ENCODE assay signal across 7 mouse cellular contexts in the genomic region with DNA sequence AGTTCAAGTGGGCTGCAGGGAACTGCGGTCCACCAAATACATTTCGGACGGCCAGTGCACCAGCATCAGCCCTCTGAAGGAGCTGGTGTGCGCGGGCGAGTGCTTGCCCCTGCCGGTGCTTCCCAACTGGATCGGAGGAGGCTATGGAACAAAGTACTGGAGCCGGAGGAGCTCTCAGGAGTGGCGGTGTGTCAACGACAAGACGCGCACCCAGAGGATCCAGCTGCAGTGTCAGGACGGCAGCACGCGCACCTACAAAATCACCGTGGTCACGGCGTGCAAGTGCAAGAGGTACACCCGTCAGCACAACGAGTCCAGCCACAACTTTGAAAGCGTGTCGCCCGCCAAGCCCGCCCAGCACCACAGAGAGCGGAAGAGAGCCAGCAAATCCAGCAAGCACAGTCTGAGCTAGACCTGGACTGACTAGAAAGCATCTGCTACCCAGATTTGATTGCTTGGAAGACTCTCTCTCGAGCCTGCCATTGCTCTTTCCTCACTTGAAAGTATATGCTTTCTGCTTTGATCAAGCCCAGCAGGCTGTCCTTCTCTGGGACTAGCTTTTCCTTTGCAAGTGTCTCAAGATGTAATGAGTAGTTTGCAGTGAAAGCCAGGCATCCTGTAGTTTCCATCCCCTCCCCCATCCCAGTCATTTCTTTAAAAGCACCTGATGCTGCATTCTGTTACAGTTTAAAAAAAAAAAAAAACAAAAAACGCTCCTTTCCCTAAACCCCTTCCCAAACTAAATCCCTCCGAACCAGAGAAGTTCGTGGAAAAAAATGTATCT. TPM values are rescaled to one million over a fixed set of nuclear protein-coding genes. Genes with fewer than 3 reads are reported as not detected.
DNase-seq lines count a peak whose midpoint lies in the region; ATAC-seq and TF ChIP-seq lines count a peak whose summit lies in the region.

No protein-coding gene starts in this region.

- TF ChIP-seq POLR2A in bone marrow, adult 2 months (IDR thresholded peaks at IDR 0.05; ENCODE audit: borderline replicate concordance, control insufficient read depth, low read depth, low read length) = peak; percentile 36; the same call in 1 of the 2 replicates

- in situ Hi-C loops in Patski (cut with MboI; ENCODE audit: low pct_unique_long_range_greater_than_20kb) = no loop called here

- CTCF ChIA-PET in Patski (lab: Charles Lee) = interaction anchor here (0.9 to 1.9 kb wide), 3 partner anchors 13 to 86 kb away, joined by 3 to 6 read pairs (median 3); no protein-coding TSS in a partner anchor

- H3K27ac ChIP-seq in bone marrow, adult 2 months (ENCODE audit: control insufficient read depth, insufficient read depth, low read depth, low read length, poor library complexity) = no peak overlapping the region
- H3K27ac ChIP-seq in forebrain, embryonic 10.5 days = peak overlapping the region; percentile 77
- peak overlapping the region; percentile 79 for H3K27ac ChIP-seq in midbrain, embryonic 10.5 days (replicated peaks)

- peak; percentile 29 for ATAC-seq in Patski
- ATAC-seq in hematopoietic stem cell, adult 5-6 weeks (replicated peaks in 1 of 2; ENCODE audit: insufficient read depth in 1 of 2, low FRiP score in 2 of 2, low TSS enrichment in 1 of 2, low read depth in 1 of 2, poor library complexity in 2 of 2, severe bottlenecking in 2 of 2) = peak; percentile 91 to 97

- no peaks in the 10 kb centered on the region for H3K36me3 ChIP-seq in forebrain, embryonic 10.5 days (replicated peaks)
- H3K36me3 ChIP-seq in midbrain, embryonic 10.5 days = no peaks in the 10 kb centered on the region

- no peaks in the 10 kb centered on the region for H3K9me3 ChIP-seq in forebrain, embryonic 10.5 days
- no peaks in the 10 kb centered on the region for H3K9me3 ChIP-seq in midbrain, embryonic 10.5 days (replicated peaks)

- H3K27me3 ChIP-seq in Patski = no peaks in the 10 kb centered on the region
- H3K27me3 ChIP-seq in forebrain, embryonic 10.5 days (ENCODE audit: poor library complexity, severe bottlenecking) = peaks cover 27% of the 10 kb centered on the region
- H3K27me3 ChIP-seq in midbrain, embryonic 10.5 days (ENCODE audit: low read depth, poor library complexity, severe bottlenecking) = peaks cover 15% of the 10 kb centered on the region

- 7% methylated on average over 30 of the region's 30 CpGs for WGBS in bone marrow, adult 2 months
- 2% methylated on average over 30 of the region's 30 CpGs for WGBS in forebrain, embryonic 10.5 days
- WGBS in midbrain, embryonic 10.5 days = 3% methylated on average over 30 of the region's 30 CpGs

- intact Hi-C loops in left cerebral cortex, postnatal 4 days (cut with DNase I) = no loop called here

- DNase-seq in Patski (ENCODE audit: low read depth, low spot score) = peak; percentile 2
- peak; percentile 66 for DNase-seq in forebrain, embryonic 10.5 days (ENCODE audit: extremely low spot score, low spot score)
- peak; percentile 65 for DNase-seq in left cerebral cortex, postnatal 4 days
- DNase-seq in midbrain, embryonic 10.5 days (ENCODE audit: low spot score) = peak; percentile 73
- peak; percentile 40 for DNase-seq in right cerebral cortex, postnatal 4 days

- no peaks in the 10 kb centered on the region; the same call in 1 of the 2 replicates for H3K4me1 ChIP-seq in bone marrow, adult 2 months (ENCODE audit: control insufficient read depth, insufficient read depth, low read length)
- H3K4me1 ChIP-seq in forebrain, embryonic 10.5 days = peaks cover 56% of the 10 kb centered on the region
- H3K4me1 ChIP-seq in midbrain, embryonic 10.5 days = peaks cover 30% of the 10 kb centered on the region

- POLR2A ChIA-PET in Patski (lab: Charles Lee) = no interaction called here

- peak overlapping the region; percentile 53 for H3K4me3 ChIP-seq in bone marrow, adult 2 months (replicated peaks; ENCODE audit: control insufficient read depth, low read depth, low read length)
- peak overlapping the region; percentile 52 for H3K4me3 ChIP-seq in forebrain, embryonic 10.5 days
- peak overlapping the region; percentile 62 for H3K4me3 ChIP-seq in midbrain, embryonic 10.5 days

- no peak for TF ChIP-seq CTCF in Patski (IDR thresholded peaks at IDR 0.05)
- TF ChIP-seq CTCF in bone marrow, adult 2 months (IDR thresholded peaks at IDR 0.05; ENCODE audit: control insufficient read depth, insufficient read depth, low read length) = no peak

RNA-seq across cellular contexts. Expression of a gene that starts 3.3 kb away (rescaled TPM):
- polyA plus RNA-seq in Patski (2021) = 0.18 TPM
- polyA plus RNA-seq in bone marrow, adult 2 months (2011; ENCODE audit: insufficient read depth, insufficient read length, low replicate concordance, missing spikeins) = not detected in 2 replicates
- polyA plus RNA-seq in forebrain, embryonic 10.5 days (2016; fragmentation: Nextera tagmentation; extraction: Ambion mirVana) = 10.2 and 11.4 TPM in 2 replicates
- not detected in 2 replicates for total RNA-seq in hematopoietic stem cell, adult 5-6 weeks (2017)
- 1 to 10 TPM; 4.5 to 5.0 TPM for total RNA-seq in left cerebral cortex, postnatal 4 days (2021)
- polyA plus RNA-seq in midbrain, embryonic 10.5 days (2016; fragmentation: Nextera tagmentation; extraction: Ambion mirVana) = 11.6 and 14.3 TPM in 2 replicates

Comparison
In these comparisons a context has a peak if more than half of its experiments do, and no peak if none do; other contexts are left out.
1. DNase-seq: peak in every context shown above with its lines; median percentile 73 in midbrain, embryonic 10.5 days; 66 in forebrain, embryonic 10.5 days; 65 in left cerebral cortex, postnatal 4 days; 40 in right cerebral cortex, postnatal 4 days; 2 in Patski.